Mouse (Mus musculus) CH12.LX (cell line): ENCODE measurements around the gene Prkcq. TPM values are rescaled to one million over a fixed set of nuclear protein-coding genes. Genes with fewer than 3 reads are reported as not detected.
A peak's percentile ranks its signal among the peaks of the same experiment; 100 is the strongest.

Experiments
- DNase-seq: peaks from one replicate; pipeline ENCODE4 v3.0.0-alpha.2; 2013; ENCODE audit errors: extremely low read depth
- H3K27ac ChIP-seq: 2 replicates; pipeline ENCODE4 v1.5.1; 2012; ENCODE audit warnings: low read depth, mild to moderate bottlenecking, control low read depth, moderate library complexity; ENCODE audit not compliant: insufficient read depth
- H3K27me3 ChIP-seq: replicated peaks from 2 replicates; pipeline ENCODE3; 2012; ENCODE audit warnings: inconsistent platforms
- H3K36me3 ChIP-seq, 2 experiments: replicated peaks in 1 of 2; 2 replicates each; pipeline versions ENCODE3 to v1.6.1; 2012; ENCODE audit warnings: inconsistent platforms in 1 of 2, low read length in 1 of 2, mild to moderate bottlenecking in 1 of 2, mixed read lengths in 1 of 2, moderate library complexity in 1 of 2; ENCODE audit not compliant: control insufficient read depth in 1 of 2, insufficient read depth in 1 of 2
- H3K4me1 ChIP-seq, 2 experiments: 2 replicates each; pipeline ENCODE4 v1.6.1; 2012; ENCODE audit warnings: inconsistent platforms in 1 of 2, moderate library complexity in 1 of 2; ENCODE audit not compliant: insufficient read depth in 2 of 2, control insufficient read depth in 1 of 2
- H3K4me2 ChIP-seq: 2 replicates; pipeline ENCODE4 v1.6.1; 2012; ENCODE audit warnings: low read depth, mild to moderate bottlenecking, control low read depth; ENCODE audit not compliant: poor library complexity, insufficient read depth, severe bottlenecking
- H3K4me3 ChIP-seq, 3 experiments: fragments of 150-350 bp in 1 of 3; sonication (generic) in 1 of 3; replicated peaks in 1 of 3; 2 replicates each; pipeline versions ENCODE3 to v1.5.1; 2011 to 2012; ENCODE audit warnings: low read depth in 2 of 3, low read length in 2 of 3, mild to moderate bottlenecking in 2 of 3, moderate library complexity in 2 of 3, control low read depth in 1 of 3, improper control_type of control experiment in 1 of 3, inconsistent platforms in 1 of 3, mixed read lengths in 1 of 3; ENCODE audit not compliant: poor library complexity in 1 of 3
- H3K79me2 ChIP-seq: replicated peaks from 2 replicates; pipeline ENCODE4 v1.6.1; 2012; ENCODE audit warnings: mild to moderate bottlenecking, moderate library complexity; ENCODE audit not compliant: control insufficient read depth, poor library complexity, insufficient read depth, severe bottlenecking; ENCODE audit errors: extremely low read depth
- H3K9ac ChIP-seq: 2 replicates; pipeline ENCODE4 v1.6.1; 2012; ENCODE audit warnings: low read depth, mild to moderate bottlenecking, control low read depth, moderate library complexity; ENCODE audit not compliant: insufficient read depth
- H3K9me3 ChIP-seq: replicated peaks from 2 replicates; pipeline ENCODE3; 2012; ENCODE audit warnings: low read length, inconsistent platforms, mixed read lengths
- BHLHE40 ChIP-seq: IDR thresholded peaks from 2 replicates; pipeline ENCODE4 v1.6.1; 2011; ENCODE audit warnings: mild to moderate bottlenecking, low read depth, low read length, improper control_type of control experiment
- CHD2 ChIP-seq: IDR thresholded peaks from 2 replicates; pipeline ENCODE4 v1.6.1; 2011; ENCODE audit warnings: low read length, improper control_type of control experiment
- CTCF ChIP-seq, 2 experiments: IDR thresholded peaks in 1 of 2; conservative IDR thresholded peaks in 1 of 2; 2 replicates each; pipeline ENCODE4 v1.5.1; 2011 to 2012; ENCODE audit warnings: low read depth in 2 of 2, low read length in 2 of 2, improper control_type of control experiment in 1 of 2, inconsistent platforms in 1 of 2, mild to moderate bottlenecking in 1 of 2, moderate library complexity in 1 of 2
- E2F4 ChIP-seq: IDR thresholded peaks from 2 replicates; pipeline ENCODE4 v1.6.1; 2011; ENCODE audit warnings: low read depth, low read length, improper control_type of control experiment; ENCODE audit not compliant: insufficient replicate concordance
- EP300 ChIP-seq: IDR thresholded peaks from 2 replicates; pipeline ENCODE4 v1.6.1; 2011; ENCODE audit warnings: low read length, improper control_type of control experiment
- GABPA ChIP-seq: IDR thresholded peaks from 2 replicates; pipeline ENCODE4 v1.6.1; 2012; ENCODE audit warnings: low read depth, low read length, improper control_type of control experiment, inconsistent platforms; ENCODE audit not compliant: insufficient replicate concordance
- KAT2A ChIP-seq: IDR thresholded peaks from 2 replicates; pipeline ENCODE4 v1.6.1; 2012; ENCODE audit warnings: low read length, improper control_type of control experiment, inconsistent platforms; ENCODE audit not compliant: insufficient replicate concordance
- MAFK ChIP-seq: IDR thresholded peaks from 2 replicates; pipeline ENCODE4 v1.6.1; 2011; ENCODE audit warnings: low read length, improper control_type of control experiment; ENCODE audit not compliant: insufficient replicate concordance
- MAX ChIP-seq: IDR thresholded peaks from 2 replicates; pipeline ENCODE4 v1.6.1; 2011; ENCODE audit warnings: low read length, improper control_type of control experiment
- MAZ ChIP-seq: IDR thresholded peaks from 2 replicates; pipeline ENCODE4 v1.6.1; 2012; ENCODE audit warnings: low read depth, mild to moderate bottlenecking, inconsistent platforms, low read length, improper control_type of control experiment, moderate library complexity
- MEF2A ChIP-seq: IDR thresholded peaks from 2 replicates; pipeline ENCODE4 v1.6.1; 2014; ENCODE audit warnings: low read depth, mild to moderate bottlenecking, inconsistent platforms, low read length, improper control_type of control experiment, borderline replicate concordance
- MYC ChIP-seq: IDR thresholded peaks from 2 replicates; pipeline ENCODE4 v1.6.1; 2011; ENCODE audit warnings: low read depth, mild to moderate bottlenecking, improper control_type of control experiment, low read length
- NELFE ChIP-seq: IDR thresholded peaks from 2 replicates; pipeline ENCODE4 v1.6.1; 2011; ENCODE audit warnings: low read depth, low read length, improper control_type of control experiment
- POLR2AphosphoS2 ChIP-seq: IDR thresholded peaks from 2 replicates; pipeline ENCODE4 v1.6.1; 2011; ENCODE audit warnings: low read depth, low read length, improper control_type of control experiment
- RCOR1 ChIP-seq: conservative IDR thresholded peaks from 2 replicates; pipeline ENCODE4 v1.6.1; 2012; ENCODE audit warnings: low read depth, mild to moderate bottlenecking, inconsistent platforms, low read length, improper control_type of control experiment
- SMC3 ChIP-seq: IDR thresholded peaks from 2 replicates; pipeline ENCODE4 v1.6.1; 2011; ENCODE audit warnings: low read depth, low read length, improper control_type of control experiment
- dilution Hi-C: fragments of 300-500 bp; cut with MboI; formaldehyde crosslinking; loops from 2 replicates; pipeline ENCODE4 v1.14.3; 2020; ENCODE audit warnings: low sequenced_read_pairs; ENCODE audit not compliant: extremely low pct_unique_long_range_greater_than_20kb, extremely low pct_ligation_motif_present
- in situ Hi-C: fragments of 300-500 bp; cut with MboI; formaldehyde crosslinking; loops from 3 replicates; pipeline ENCODE4 v1.14.3; 2019; ENCODE audit warnings: low sequenced_read_pairs, low pct_ligation_motif_present, low pct_unique_long_range_greater_than_20kb, mixed read lengths
- polyA plus RNA-seq: library from polyadenylated mRNA; unstranded; fragments of >175 nt; gene quantifications from 2 replicates; pipeline ENCODE4 v1.2.1, GENCODE M21; 2012; ENCODE audit warnings: low read depth; ENCODE audit not compliant: insufficient read length
- total RNA-seq, 2 experiments: library from RNA; depleted of rRNA; stranded (reverse); fragments of 300-350 nt in 1 of 2; fragments of >200 nt in 1 of 2; gene quantifications; 2 replicates each; pipeline ENCODE4 v1.2.3; 2012 to 2014

The Prkcq gene
- total and polyA plus RNA-seq, 3 experiments = not detected

DNA sequence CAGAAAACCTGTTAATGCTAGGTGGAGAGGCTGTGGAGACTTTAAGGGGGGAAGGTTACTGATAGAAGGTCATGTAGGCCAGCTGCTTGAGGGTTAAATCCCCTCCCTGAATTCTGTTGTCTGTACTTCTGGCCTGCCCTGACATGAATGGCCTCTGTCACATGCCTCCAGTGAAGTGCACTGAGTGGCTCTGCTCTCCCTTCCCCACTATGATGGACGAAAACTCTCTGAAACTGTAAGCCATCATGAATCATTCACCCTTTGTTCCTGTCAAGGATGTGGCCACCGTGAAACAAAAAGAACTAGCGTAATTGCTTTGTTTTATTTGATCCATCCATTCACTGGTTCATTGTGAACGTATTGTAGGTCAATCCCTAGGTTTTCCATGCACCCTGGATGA lies 44.5 kb downstream of the Prkcq start:
- in situ Hi-C loops (no loop called here), dilution Hi-C loops (no loop called here)
- Histone ChIP-seq H3K4me2 (no peak overlapping the region), H3K9ac (no peak overlapping the region), H3K79me2 (no peaks in the 10 kb centered on the region), H3K27me3 (no peaks in the 10 kb centered on the region), H3K27ac (no peak overlapping the region), H3K36me3 (no peaks in the 10 kb centered on the region), H3K4me3 (no peak overlapping the region), H3K4me1 (peaks cover 0 to 13% of the 10 kb centered on the region in 2 experiments; a peak in 3 of 4 replicates), H3K9me3 (no peaks in the 10 kb centered on the region)
- TF ChIP-seq KAT2A = no peak
- no peak for TF ChIP-seq CTCF (conservative IDR thresholded peaks at IDR 0.05 in 1 of 2, IDR thresholded peaks at IDR 0.05 in 1 of 2; ENCODE audit: low read depth in 2 of 2, low read length in 2 of 2)
- DNase-seq = no peak

DNA sequence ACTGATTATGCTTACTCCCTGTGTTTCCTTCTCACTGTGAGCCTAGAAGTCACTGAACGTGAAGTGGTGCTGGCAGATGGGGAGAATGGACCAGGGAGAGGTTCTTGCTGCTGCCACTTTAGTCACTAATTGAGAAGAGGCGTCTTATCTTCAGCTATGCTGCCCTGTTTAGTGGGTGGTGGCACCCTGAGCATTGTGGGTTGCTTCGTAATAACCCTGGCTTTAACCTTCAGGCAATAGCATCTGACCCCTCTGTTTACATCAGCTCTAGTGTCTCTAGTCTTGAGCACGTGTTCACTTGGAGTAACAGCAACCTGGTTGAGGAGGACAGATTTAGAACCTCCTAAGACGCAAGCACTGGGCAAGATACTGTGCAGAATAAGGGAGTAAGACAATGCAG lies 44.9 kb downstream of the Prkcq start:
- no peak overlapping the region for H3K27ac ChIP-seq
- in situ Hi-C loops = no loop called here
- TF ChIP-seq SMC3 = no peak
- no peak for TF ChIP-seq RCOR1
- TF ChIP-seq GABPA = no peak
- no peak for TF ChIP-seq NELFE
- TF ChIP-seq EP300 = no peak
- TF ChIP-seq BHLHE40 = no peak
- TF ChIP-seq E2F4 = no peak
- no peak for TF ChIP-seq MAX
- no peak for TF ChIP-seq MAFK
- TF ChIP-seq CHD2 = no peak
- no peak for TF ChIP-seq MEF2A
- H3K27me3 ChIP-seq = no peaks in the 10 kb centered on the region
- no peaks in the 10 kb centered on the region for H3K9me3 ChIP-seq
- H3K4me3 ChIP-seq = no peak overlapping the region
- no peak overlapping the region for H3K9ac ChIP-seq
- H3K4me1 ChIP-seq = peaks cover 0 to 10% of the 10 kb centered on the region in 2 experiments; a peak in 3 of 4 replicates
- dilution Hi-C loops = no loop called here
- no peak overlapping the region for H3K4me2 ChIP-seq
- no peak for DNase-seq
- H3K79me2 ChIP-seq = no peaks in the 10 kb centered on the region
- no peaks in the 10 kb centered on the region for H3K36me3 ChIP-seq

DNA sequence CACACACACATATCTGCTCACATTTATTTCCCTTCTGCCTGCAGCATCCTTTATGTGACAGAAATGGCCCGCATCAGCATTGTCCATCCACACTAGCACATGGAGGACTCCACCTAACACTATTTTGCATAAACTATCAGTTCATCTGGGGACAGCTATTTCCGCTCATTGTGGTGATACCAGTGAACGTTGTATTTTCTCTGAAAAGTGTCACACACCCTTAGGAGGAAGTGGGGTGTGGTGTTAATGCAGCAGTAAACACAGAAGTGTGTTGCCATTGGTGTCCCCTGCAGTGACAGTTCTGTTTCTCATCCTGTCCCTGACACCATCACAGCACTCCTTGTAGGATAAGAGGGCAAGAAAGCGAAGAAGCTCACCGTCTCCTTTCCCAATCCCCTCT lies 46.2 kb downstream of the Prkcq start:
- Histone ChIP-seq H3K4me3 (no peak overlapping the region), H3K9ac (no peak overlapping the region), H3K79me2 (no peaks in the 10 kb centered on the region), H3K9me3 (no peaks in the 10 kb centered on the region), H3K4me1 (peaks cover 0 to 7% of the 10 kb centered on the region in 2 experiments; a peak in 3 of 4 replicates), H3K4me2 (no peak overlapping the region), H3K27me3 (no peaks in the 10 kb centered on the region), H3K27ac (no peak overlapping the region), H3K36me3 (no peaks in the 10 kb centered on the region)
- TF ChIP-seq MYC (no peak), MEF2A (no peak), MAZ (no peak), GABPA (no peak), CHD2 (no peak), POLR2AphosphoS2 (no peak)
- in situ Hi-C loops (no loop called here), dilution Hi-C loops (no loop called here)
- DNase-seq = peak; percentile 10
